Mouse (Mus musculus) limb, embryonic 10.5 days (tissue): ENCODE measurements around the gene Arsg. TPM values are rescaled to one million over a fixed set of nuclear protein-coding genes. Genes with fewer than 3 reads are reported as not detected.

Experiments used
- DNase-seq: peaks from one replicate; pipeline ENCODE4 v3.0.0-alpha.2; 2017; ENCODE audit warnings: low spot score
- H3K27ac ChIP-seq: fragments of 300-500 bp; sonication (generic); 2 replicates; pipeline ENCODE4 v1.5.1; 2016; ENCODE audit warnings: mild to moderate bottlenecking
- H3K27me3 ChIP-seq: fragments of 300-500 bp; sonication (generic); 2 replicates; pipeline ENCODE4 v1.6.1; 2016; ENCODE audit warnings: low read depth, mild to moderate bottlenecking; ENCODE audit not compliant: poor library complexity, severe bottlenecking
- H3K36me3 ChIP-seq: fragments of 300-500 bp; sonication (generic); 2 replicates; pipeline ENCODE4 v1.6.1; 2016; ENCODE audit warnings: mild to moderate bottlenecking, moderate library complexity
- H3K4me1 ChIP-seq: fragments of 300-500 bp; sonication (generic); 2 replicates; pipeline ENCODE4 v1.6.1; 2016
- H3K4me3 ChIP-seq: fragments of 300-500 bp; sonication (generic); 2 replicates; pipeline ENCODE4 v1.5.1; 2016; ENCODE audit warnings: mild to moderate bottlenecking, moderate library complexity
- H3K9me3 ChIP-seq: fragments of 300-500 bp; sonication (generic); replicated peaks from 2 replicates; pipeline ENCODE4 v1.6.1; 2016; ENCODE audit warnings: mild to moderate bottlenecking
- WGBS: fragments of 180-500 bp; shearing (Covaris S2); methylation state at CpG from one replicate; pipeline ENCODE4 v1.1.7; 2016; 5-methylcytosine and 5-hydroxymethylcytosine counted together
- polyA plus RNA-seq: library from polyadenylated mRNA; unstranded; fragments of >200 nt; fragmentation: Nextera tagmentation; extraction: Ambion mirVana; gene quantifications from 2 replicates; pipeline ENCODE4 v1.2.1, GENCODE M21; 2016

Gene Arsg
- polyA plus RNA-seq, 1 experiment from 2014 or later: 1.7 TPM

DNA sequence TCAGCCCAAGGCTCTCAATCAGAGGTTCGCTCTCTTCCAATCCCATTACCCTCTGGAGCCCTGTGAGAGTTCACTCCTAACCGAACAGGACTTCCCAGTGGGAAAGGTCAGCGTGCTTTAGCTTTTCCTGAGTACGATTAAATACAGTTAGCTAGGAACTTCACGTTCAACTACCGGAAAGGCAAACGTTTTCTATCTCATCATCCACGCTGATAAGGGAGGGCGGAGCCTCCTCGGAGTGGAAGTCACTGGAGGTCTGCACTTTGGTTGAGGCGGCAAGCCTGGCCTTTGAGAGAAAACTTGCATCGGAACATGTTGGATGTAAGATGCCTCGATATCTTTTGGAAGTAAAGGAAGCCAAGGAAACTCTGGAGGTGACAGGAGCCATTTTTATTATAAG lies 113.8 kb downstream of the Arsg start:
- Histone ChIP-seq H3K27ac (no peak overlapping the region), H3K36me3 (peaks cover 42% of the 10 kb centered on the region), H3K4me3 (no peak overlapping the region), H3K4me1 (peaks cover 15% of the 10 kb centered on the region), H3K9me3 (no peaks in the 10 kb centered on the region), H3K27me3 (no peaks in the 10 kb centered on the region)
- 71% methylated on average over 13 of the region's 13 CpGs for WGBS
- DNase-seq: no peak

DNA sequence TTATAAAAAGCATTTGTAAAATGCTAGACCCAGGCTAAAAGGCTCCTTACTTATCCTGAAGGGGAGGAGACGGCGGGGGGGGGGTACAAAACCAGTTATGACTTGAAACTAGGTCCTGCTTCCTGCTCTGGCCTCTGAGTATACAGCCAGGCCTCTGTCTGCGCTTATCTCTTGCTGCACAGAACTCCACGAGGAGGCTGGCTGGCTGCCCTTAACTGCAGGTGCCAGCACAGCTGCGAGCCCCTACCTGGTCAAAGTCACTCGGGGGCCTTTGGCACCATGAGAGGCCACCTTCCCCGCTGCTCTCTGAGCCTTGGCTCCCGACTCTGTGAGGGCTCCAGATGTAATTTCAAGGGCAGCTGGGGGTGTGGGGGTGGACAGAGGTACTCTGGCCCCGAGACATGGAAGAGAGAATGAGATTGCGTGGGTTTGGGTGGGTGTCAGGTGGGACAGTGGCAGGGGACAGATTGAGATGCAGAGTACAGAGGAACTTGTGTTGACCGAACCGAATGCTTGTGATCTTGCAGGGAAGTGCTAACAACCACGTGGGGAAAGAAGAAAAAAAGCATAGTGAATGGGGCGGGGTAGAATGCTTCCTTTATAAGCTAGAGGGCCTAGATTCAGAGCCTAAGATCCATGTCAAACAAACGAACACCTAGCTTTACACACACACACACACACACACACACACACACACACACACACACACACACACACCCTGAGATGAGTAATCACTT lies 114.6 kb downstream of the Arsg start:
- no peaks in the 10 kb centered on the region for H3K27me3 ChIP-seq
- DNase-seq: no peak
- 75% methylated on average over 15 of the region's 15 CpGs for WGBS
- no peak overlapping the region for H3K4me3 ChIP-seq
- H3K36me3 ChIP-seq: peaks cover 35% of the 10 kb centered on the region
- H3K4me1 ChIP-seq: peaks cover 15% of the 10 kb centered on the region
- no peak overlapping the region for H3K27ac ChIP-seq
- H3K9me3 ChIP-seq: no peaks in the 10 kb centered on the region

GRCm38 (mm10) chr11:109590012-109590411 lies 116.8 kb downstream of the Arsg start:
- no peaks in the 10 kb centered on the region for H3K9me3 ChIP-seq
- H3K4me1 ChIP-seq: peaks cover 27% of the 10 kb centered on the region
- 89% methylated on average over 8 of the region's 8 CpGs for WGBS
- DNase-seq: no peak
- H3K27ac ChIP-seq: no peak overlapping the region
- peaks cover 26% of the 10 kb centered on the region for H3K36me3 ChIP-seq
- no peak overlapping the region for H3K4me3 ChIP-seq
- no peaks in the 10 kb centered on the region for H3K27me3 ChIP-seq

DNA sequence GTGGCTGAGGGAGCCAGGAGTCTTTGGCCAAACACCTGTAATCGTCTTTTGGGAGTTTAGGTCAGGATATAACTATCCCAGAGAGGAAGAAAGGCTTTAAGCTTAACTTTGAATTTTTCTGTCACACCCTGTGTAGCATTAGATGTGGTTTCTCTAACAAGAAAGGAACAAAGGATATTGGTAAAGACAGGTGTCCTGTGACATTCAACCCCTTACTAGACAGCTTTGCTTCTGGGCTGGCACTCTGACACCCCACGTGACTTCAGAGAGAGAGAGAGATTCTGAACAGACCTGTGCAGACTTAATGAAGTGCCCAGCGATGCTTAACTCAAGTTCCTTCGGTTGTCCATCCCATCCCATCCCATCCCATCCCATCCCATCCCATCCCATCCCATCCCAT lies 118.3 kb downstream of the Arsg start:
- no peaks in the 10 kb centered on the region for H3K9me3 ChIP-seq
- peaks cover 39% of the 10 kb centered on the region for H3K36me3 ChIP-seq
- no peaks in the 10 kb centered on the region for H3K27me3 ChIP-seq
- H3K4me3 ChIP-seq: no peak overlapping the region
- WGBS: 85% methylated on average over 4 of the region's 4 CpGs
- DNase-seq: no peak
- H3K4me1 ChIP-seq: peaks cover 28% of the 10 kb centered on the region
- peak overlapping the region; percentile 79; the same call in 1 of the 2 replicates for H3K27ac ChIP-seq

DNA sequence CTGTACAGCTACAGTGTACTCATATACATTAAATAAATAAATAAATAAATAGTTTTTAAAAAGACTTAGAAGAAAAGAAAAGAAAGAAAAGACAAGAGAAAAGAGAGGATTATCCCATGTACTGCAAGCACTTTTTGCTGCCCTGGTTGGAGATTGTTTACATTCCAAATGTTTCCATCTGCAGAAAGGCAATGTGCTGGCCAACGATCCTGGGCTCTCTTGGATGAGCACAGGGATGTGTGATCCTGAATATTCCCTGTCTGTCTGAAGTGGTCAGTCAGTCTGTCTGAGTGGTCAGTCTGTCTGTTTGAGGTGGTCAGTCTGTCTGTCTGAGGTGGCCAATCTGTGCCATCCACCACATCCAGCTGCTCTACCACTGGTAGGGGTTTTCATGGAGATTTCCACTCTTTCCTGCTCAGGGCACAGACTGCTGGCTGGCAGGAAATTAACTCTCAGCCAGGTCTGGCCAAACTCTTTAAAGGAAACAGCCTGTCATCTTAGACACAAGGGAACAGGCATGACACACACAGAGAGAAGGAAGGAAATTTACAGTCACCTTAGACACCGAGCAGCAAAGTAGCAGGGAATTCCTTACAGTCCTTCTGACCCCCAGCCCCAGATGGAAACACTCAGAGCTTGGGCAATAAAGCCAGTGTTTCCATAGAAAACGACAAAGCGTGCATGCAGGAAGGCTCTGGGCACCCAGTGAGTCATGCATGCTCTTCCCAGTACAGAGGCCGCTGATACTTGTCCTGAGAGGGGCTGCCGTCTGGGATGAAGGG lies 120.2 kb downstream of the Arsg start:
- 31% methylated on average over 6 of the region's 6 CpGs for WGBS

GRCm38 (mm10) chr11:109594761-109595160 lies 121.6 kb downstream of the Arsg start:
- 92% methylated on average over 8 of the region's 8 CpGs for WGBS
- Histone ChIP-seq H3K27me3 (no peaks in the 10 kb centered on the region), H3K4me1 (peaks cover 38% of the 10 kb centered on the region), H3K9me3 (no peaks in the 10 kb centered on the region), H3K36me3 (peaks cover 49% of the 10 kb centered on the region), H3K27ac (peak overlapping the region; percentile 81), H3K4me3 (no peak overlapping the region)
- no peak for DNase-seq

More for the DNA sequence above, 120.2 kb downstream of the Arsg start:
- peaks cover 34% of the 10 kb centered on the region for H3K4me1 ChIP-seq
- peak overlapping the region; percentile 81 for H3K27ac ChIP-seq
- no peaks in the 10 kb centered on the region for H3K9me3 ChIP-seq
- peaks cover 43% of the 10 kb centered on the region for H3K36me3 ChIP-seq
- H3K4me3 ChIP-seq: no peak overlapping the region
- H3K27me3 ChIP-seq: no peaks in the 10 kb centered on the region
- DNase-seq: peak; percentile 78

- Histone ChIP-seq H3K36me3 (peaks cover 87% of the 10 kb centered on the region), H3K4me3 (no peak overlapping the region), H3K9me3 (no peaks in the 10 kb centered on the region), H3K27ac (no peak overlapping the region), H3K4me1 (peaks cover 19% of the 10 kb centered on the region), H3K27me3 (no peaks in the 10 kb centered on the region)
- no peak for DNase-seq
- 87% methylated on average over 12 of the region's 12 CpGs for WGBS
Measured at GRCm38 (mm10) chr11:109598778-109599570, 125.8 kb downstream of the Arsg start.

- H3K4me1 ChIP-seq: peaks cover 29% of the 10 kb centered on the region
- no peak for DNase-seq
- no peaks in the 10 kb centered on the region for H3K9me3 ChIP-seq
- no peaks in the 10 kb centered on the region for H3K27me3 ChIP-seq
- 89% methylated on average over 6 of the region's 6 CpGs for WGBS
- no peak overlapping the region for H3K4me3 ChIP-seq
- no peak overlapping the region for H3K27ac ChIP-seq
- H3K36me3 ChIP-seq: peaks cover 26% of the 10 kb centered on the region
Measured at GRCm38 (mm10) chr11:109607600-109607999, 134.4 kb downstream of the Arsg start.

DNA sequence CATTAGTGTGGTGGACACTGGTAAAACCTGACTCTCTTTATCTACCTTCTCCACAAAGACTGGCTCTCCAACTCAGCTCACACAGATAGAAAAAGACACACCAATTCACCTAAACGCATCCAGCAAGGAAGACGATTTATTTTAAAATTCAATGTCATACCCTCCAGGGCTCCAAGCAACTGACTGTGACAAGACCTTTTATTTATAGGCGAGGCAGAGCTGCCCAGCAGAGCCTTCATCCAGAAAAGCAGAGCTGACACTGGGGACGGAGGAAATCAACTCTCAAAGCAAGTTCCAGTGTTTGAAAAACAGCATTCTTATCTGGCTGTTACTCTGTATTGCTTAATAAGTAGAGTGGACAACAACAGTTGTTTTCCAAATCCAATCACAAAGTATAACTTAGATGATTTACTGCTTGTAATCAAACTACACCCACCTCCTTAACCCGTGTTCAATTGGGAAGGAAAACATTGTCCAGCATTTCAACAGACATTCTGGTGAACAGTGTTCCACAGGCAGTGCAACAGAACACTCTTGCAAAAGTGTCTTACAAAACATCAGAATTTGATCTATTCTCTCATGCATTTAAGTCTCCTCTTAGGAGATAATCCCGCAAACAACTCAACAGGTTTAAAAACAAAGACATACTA lies 135.9 kb downstream of the Arsg start:
- 78% methylated on average over 6 of the region's 6 CpGs for WGBS
- Histone ChIP-seq H3K4me3 (no peak overlapping the region), H3K4me1 (peaks cover 29% of the 10 kb centered on the region), H3K9me3 (no peaks in the 10 kb centered on the region), H3K27me3 (no peaks in the 10 kb centered on the region), H3K36me3 (peaks cover 11% of the 10 kb centered on the region), H3K27ac (peak overlapping the region; percentile 93; the same call in 1 of the 2 replicates)
- no peak for DNase-seq

GRCm38 (mm10) chr11:109610046-109610794 lies 137.0 kb downstream of the Arsg start:
- Histone ChIP-seq H3K4me3 (peak overlapping the region; percentile 84), H3K9me3 (no peaks in the 10 kb centered on the region), H3K27ac (peak overlapping the region; percentile 93), H3K27me3 (no peaks in the 10 kb centered on the region), H3K4me1 (peaks cover 29% of the 10 kb centered on the region), H3K36me3 (peaks cover 3% of the 10 kb centered on the region; the same call in 1 of the 2 replicates)
- no peak for DNase-seq
- WGBS: 23% methylated on average over 9 of the region's 9 CpGs

- Histone ChIP-seq H3K4me3 (peak overlapping the region; percentile 84), H3K9me3 (no peaks in the 10 kb centered on the region), H3K27me3 (no peaks in the 10 kb centered on the region), H3K27ac (peak overlapping the region; percentile 93), H3K36me3 (no peaks in the 10 kb centered on the region), H3K4me1 (peaks cover 29% of the 10 kb centered on the region)
- under 1% methylated on average over 26 of the region's 26 CpGs for WGBS
- DNase-seq: no peak
Measured at GRCm38 (mm10) chr11:109610795-109611302, 137.7 kb downstream of the Arsg start.
